Mouse (Mus musculus): Measurements from ENCODE around the gene Usp30.
A peak's percentile ranks its signal among the peaks of the same experiment; 100 is the strongest.

Gene Usp30

GRCm38 (mm10) chr5:114157236-114157635, 92.0 kb downstream of the Usp30 start:
- no peak for DNase-seq (ENCODE audit: low spot score)

DNA sequence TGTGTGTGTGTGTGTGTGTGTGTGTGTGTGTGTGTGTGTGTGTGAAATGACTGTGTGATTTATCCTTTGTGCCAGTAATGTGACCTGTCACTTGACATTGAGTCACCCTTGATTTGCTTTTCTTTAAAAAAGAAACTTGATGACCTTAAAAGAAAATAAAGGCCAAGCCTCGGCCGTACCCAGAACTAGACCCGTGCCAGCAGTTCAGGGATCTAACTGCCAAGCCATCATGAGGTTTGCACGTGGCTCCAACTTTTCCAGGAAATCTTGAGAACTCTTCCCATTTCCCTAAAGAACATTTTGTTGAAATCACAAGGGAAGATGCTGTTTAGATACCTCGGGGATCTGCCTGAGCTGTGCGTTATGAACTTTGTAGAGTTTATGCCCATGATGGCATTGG, 96.2 kb downstream of the Usp30 start:
- no peak for DNase-seq (ENCODE audit: low spot score)

DNA sequence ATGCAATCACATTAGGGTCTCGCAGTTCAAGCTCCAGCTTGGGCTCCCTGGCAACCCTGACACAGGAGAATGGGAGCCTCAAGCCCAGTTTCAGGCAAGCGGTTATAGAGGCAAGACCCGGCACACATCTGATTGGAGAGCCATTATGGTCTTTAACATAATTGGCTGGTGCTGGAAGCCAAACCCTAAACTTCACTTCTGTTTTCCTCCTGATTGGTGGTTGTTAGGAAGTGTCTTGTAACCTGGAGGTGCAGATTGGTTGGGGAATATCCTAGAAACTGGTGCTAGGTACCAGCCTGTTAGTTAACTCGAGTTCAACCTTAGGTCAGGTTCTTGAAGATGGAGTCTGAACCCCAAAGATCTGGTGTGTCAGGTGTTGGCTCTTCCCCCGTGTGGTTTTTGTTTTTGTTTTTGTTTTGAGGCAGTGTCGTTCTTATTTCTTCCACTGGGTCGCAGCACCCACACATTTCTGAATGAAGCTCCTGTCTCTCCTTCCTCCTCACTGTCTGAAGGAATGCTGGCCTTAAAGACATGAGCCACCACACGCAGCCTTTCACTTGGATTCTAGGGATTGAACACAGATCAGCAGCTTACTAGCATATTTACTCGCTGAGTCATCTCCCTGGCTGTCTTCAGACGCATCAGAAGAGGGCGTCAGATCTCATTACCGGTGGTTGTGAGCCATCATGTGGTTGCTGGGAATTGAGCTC, 97.0 kb downstream of the Usp30 start:
- DNase-seq (ENCODE audit: low spot score): peak; percentile 35

DNA sequence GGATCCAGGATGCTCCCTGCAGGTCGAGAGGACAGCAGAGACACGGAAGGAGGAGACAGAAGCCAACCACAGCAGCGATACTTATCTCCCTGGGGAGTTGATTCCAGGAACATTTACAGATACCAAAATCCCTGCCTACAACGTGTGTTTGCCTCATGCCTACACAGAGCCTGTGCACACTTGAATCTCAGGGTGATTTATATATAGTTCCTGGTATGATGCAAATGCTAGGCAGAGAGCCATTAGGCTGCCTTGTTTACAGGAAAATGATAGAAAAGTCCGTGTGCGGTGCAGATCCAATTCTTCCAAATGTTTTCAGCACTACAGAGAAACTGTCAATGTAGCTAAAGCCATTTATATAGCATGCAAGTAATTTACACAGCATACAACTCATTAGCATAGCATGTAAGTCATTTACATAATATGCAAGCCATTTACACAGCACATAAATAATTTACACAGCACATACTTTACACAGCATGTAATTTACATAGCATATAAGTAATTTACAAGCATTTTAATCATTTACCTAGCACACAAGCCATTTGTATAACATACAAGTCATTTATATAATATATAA, 97.9 kb downstream of the Usp30 start:
- no peak for DNase-seq (ENCODE audit: low spot score)

DNA sequence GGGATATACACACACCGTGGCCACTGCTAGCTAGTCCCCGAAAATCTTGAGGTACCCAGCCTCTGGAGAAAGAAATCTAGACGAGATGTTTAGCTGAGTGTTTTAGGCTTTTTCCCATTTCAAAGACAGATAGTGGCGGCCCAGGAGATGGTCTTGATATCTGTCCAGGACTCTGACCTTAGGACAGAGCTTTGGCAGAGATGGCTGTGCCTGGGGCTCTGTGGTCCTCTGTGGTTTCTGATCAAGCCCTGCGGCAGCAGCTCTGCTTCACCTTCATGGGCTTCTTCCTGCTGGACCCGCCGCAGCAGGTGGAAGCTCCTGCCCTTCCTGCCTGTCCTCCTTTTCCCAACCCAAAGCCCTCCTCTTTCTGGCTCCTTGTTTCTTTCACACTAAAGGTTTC, 105.1 kb downstream of the Usp30 start:
- DNase-seq (ENCODE audit: low spot score): no peak

- DNase-seq (ENCODE audit: low spot score): no peak
Observed at GRCm38 (mm10) chr5:114172936-114173335, 107.7 kb downstream of the Usp30 start.

GRCm38 (mm10) chr5:114173458-114173857, 108.2 kb downstream of the Usp30 start:
- no peak for DNase-seq (ENCODE audit: low spot score)

- DNase-seq (ENCODE audit: low spot score): no peak
Observed at GRCm38 (mm10) chr5:114173877-114174581, 108.8 kb downstream of the Usp30 start.
